Mouse (Mus musculus): ENCODE data around the gene Plpp6.
A peak's percentile ranks its signal among the peaks of the same experiment; 100 is the strongest.

DNA sequence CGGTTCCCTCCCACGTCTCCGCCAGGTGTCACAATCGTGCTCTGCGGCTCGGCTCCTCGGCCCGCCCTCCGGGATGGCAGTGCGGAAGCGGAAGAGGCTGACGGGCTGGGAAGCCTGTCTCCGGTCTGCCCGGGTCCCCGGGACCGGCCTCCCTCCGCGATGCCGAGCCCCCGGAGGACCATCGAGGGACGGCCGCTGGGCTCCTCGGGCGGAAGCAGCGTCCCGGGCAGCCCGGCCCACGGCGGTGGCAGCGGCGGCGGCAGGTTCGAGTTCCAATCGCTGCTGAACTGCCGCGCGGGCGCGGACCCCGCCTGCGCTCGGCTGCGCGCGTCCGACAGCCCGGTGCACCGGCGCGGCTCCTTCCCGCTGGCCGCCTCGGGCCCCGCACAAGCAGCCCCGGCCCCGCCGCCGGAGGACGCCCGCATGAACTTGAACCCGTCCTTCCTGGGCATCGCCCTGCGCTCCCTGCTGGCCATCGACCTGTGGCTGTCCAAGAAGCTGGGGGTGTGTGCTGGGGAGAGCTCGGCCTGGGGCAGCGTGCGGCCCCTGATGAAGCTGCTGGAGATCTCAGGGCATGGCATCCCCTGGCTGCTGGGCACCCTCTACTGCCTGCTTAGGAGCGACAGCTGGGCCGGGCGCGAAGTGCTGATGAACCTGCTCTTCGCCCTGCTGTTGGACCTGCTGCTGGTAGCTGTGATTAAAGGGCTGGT is at the start of gene Plpp6:
- peak; percentile 62 for TF ChIP-seq CTCF (IDR thresholded peaks at IDR 0.05)
- TF ChIP-seq POLR2A (IDR thresholded peaks at IDR 0.05; ENCODE audit: insufficient read depth, low read depth, low read length) = peak; percentile 75

Data from heart, adult 2 months (tissue).